Mouse (Mus musculus): ENCODE measurements at regions not wholly inside any gene's neighbourhood (a gene's known extent, or its start where the extent isn't known, plus 50 kb on each side); places are given as distances from the start of the nearest gene placed in this dataset.

- ATAC-seq (ENCODE audit: low FRiP score) (no peak), DNase-seq (ENCODE audit: low spot score, missing footprints) (no peak)
- Histone ChIP-seq H3K36me3 (ENCODE audit: control insufficient read depth, insufficient read depth, low read length) (no peaks in the 10 kb centered on the region), H3K27ac (ENCODE audit: low read depth, low read length) (no peak overlapping the region), H3K4me2 (no peak overlapping the region), H3K9ac (ENCODE audit: low read length) (no peak overlapping the region), H3K9me3 (ENCODE audit: control insufficient read depth, low read length) (no peaks in the 10 kb centered on the region), H3K4me1 (ENCODE audit: control insufficient read depth, insufficient read depth, low read length) (no peaks in the 10 kb centered on the region), H3K4me3 (ENCODE audit: low read depth, low read length) (no peak overlapping the region), H3K27me3 (ENCODE audit: control insufficient read depth, insufficient read depth, low read length) (no peaks in the 10 kb centered on the region)
- WGBS = 95% methylated on average over 1 of the region's 1 CpGs
These were observed 91.7 kb upstream of the Vegfc start for GRCm38 (mm10) chr8:53985685-53986084.

- H3K4me2 ChIP-seq = no peak overlapping the region
- H3K9ac ChIP-seq (ENCODE audit: low read length) = no peak overlapping the region
- H3K4me3 ChIP-seq (ENCODE audit: low read depth, low read length) = no peak overlapping the region
- H3K9me3 ChIP-seq (ENCODE audit: control insufficient read depth, low read length) = no peaks in the 10 kb centered on the region; the same call in 1 of the 2 replicates
- no peaks in the 10 kb centered on the region for H3K27me3 ChIP-seq (ENCODE audit: control insufficient read depth, insufficient read depth, low read length)
- no peaks in the 10 kb centered on the region for H3K4me1 ChIP-seq (ENCODE audit: control insufficient read depth, insufficient read depth, low read length)
- DNase-seq (ENCODE audit: low spot score, missing footprints) (no peak), ATAC-seq (ENCODE audit: low FRiP score) (no peak)
- no peak overlapping the region for H3K27ac ChIP-seq (ENCODE audit: low read depth, low read length)
- H3K36me3 ChIP-seq (ENCODE audit: control insufficient read depth, insufficient read depth, low read length) = no peaks in the 10 kb centered on the region
- WGBS = 91% methylated on average over 3 of the region's 3 CpGs
These were observed 83.2 kb upstream of the Vegfc start for GRCm38 (mm10) chr8:53994208-53994607.

DNA sequence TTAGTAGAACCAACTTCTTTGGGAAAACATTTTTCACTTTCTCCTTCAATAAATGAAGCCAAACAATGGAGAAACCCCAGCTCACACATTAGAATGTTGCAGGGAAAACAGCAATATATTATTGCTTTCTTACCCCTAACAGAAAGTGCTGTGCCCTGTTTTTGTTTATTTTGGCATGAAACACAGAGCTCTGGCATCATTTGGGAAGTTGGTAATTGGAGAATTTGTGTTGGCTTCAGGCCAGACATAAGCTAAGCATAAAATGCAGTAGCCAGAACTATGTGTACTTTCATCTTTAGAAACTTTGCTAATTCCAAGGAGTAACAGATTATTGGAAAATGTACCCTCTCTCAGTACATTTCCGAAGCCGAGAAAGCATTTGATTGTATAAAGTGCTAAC, 79.9 kb upstream of the Vegfc start:
- no peak for DNase-seq (ENCODE audit: low spot score, missing footprints)
- no peak overlapping the region for H3K9ac ChIP-seq (ENCODE audit: low read length)
- no peaks in the 10 kb centered on the region for H3K27me3 ChIP-seq (ENCODE audit: control insufficient read depth, insufficient read depth, low read length)
- H3K4me2 ChIP-seq = no peak overlapping the region
- no peak for ATAC-seq (ENCODE audit: low FRiP score)
- H3K4me3 ChIP-seq (ENCODE audit: low read depth, low read length) = no peak overlapping the region
- H3K9me3 ChIP-seq (ENCODE audit: control insufficient read depth, low read length) = no peaks in the 10 kb centered on the region; the same call in 1 of the 2 replicates
- 85% methylated on average over 2 of the region's 2 CpGs for WGBS
- H3K36me3 ChIP-seq (ENCODE audit: control insufficient read depth, insufficient read depth, low read length) = no peaks in the 10 kb centered on the region
- H3K27ac ChIP-seq (ENCODE audit: low read depth, low read length) = no peak overlapping the region
- no peaks in the 10 kb centered on the region for H3K4me1 ChIP-seq (ENCODE audit: control insufficient read depth, insufficient read depth, low read length)

GRCm38 (mm10) chr8:54002948-54003347, 74.5 kb upstream of the Vegfc start:
- ATAC-seq (ENCODE audit: low FRiP score) (no peak), DNase-seq (ENCODE audit: low spot score, missing footprints) (no peak)
- Histone ChIP-seq H3K4me2 (no peak overlapping the region), H3K4me1 (ENCODE audit: control insufficient read depth, insufficient read depth, low read length) (no peaks in the 10 kb centered on the region), H3K36me3 (ENCODE audit: control insufficient read depth, insufficient read depth, low read length) (no peaks in the 10 kb centered on the region), H3K9me3 (ENCODE audit: control insufficient read depth, low read length) (no peaks in the 10 kb centered on the region), H3K4me3 (ENCODE audit: low read depth, low read length) (no peak overlapping the region), H3K27ac (ENCODE audit: low read depth, low read length) (no peak overlapping the region), H3K27me3 (ENCODE audit: control insufficient read depth, insufficient read depth, low read length) (no peaks in the 10 kb centered on the region), H3K9ac (ENCODE audit: low read length) (no peak overlapping the region)
- WGBS = 54% methylated on average over 1 of the region's 1 CpGs

GRCm38 (mm10) chr8:54014096-54014495, 63.3 kb upstream of the Vegfc start:
- H3K4me1 ChIP-seq (ENCODE audit: control insufficient read depth, insufficient read depth, low read length) = no peaks in the 10 kb centered on the region
- no peaks in the 10 kb centered on the region for H3K36me3 ChIP-seq (ENCODE audit: control insufficient read depth, insufficient read depth, low read length)
- H3K27me3 ChIP-seq (ENCODE audit: control insufficient read depth, insufficient read depth, low read length) = no peaks in the 10 kb centered on the region
- no peak overlapping the region for H3K4me3 ChIP-seq (ENCODE audit: low read depth, low read length)
- no peak for ATAC-seq (ENCODE audit: low FRiP score)
- 36% methylated on average over 3 of the region's 3 CpGs for whole genome bisulfite sequencing
- no peak overlapping the region for H3K4me2 ChIP-seq
- peak; percentile 83 for DNase-seq (ENCODE audit: low spot score, missing footprints)
- H3K9me3 ChIP-seq (ENCODE audit: control insufficient read depth, low read length) = no peaks in the 10 kb centered on the region
- no peak overlapping the region for H3K27ac ChIP-seq (ENCODE audit: low read depth, low read length)
- no peak overlapping the region for H3K9ac ChIP-seq (ENCODE audit: low read length)

DNA sequence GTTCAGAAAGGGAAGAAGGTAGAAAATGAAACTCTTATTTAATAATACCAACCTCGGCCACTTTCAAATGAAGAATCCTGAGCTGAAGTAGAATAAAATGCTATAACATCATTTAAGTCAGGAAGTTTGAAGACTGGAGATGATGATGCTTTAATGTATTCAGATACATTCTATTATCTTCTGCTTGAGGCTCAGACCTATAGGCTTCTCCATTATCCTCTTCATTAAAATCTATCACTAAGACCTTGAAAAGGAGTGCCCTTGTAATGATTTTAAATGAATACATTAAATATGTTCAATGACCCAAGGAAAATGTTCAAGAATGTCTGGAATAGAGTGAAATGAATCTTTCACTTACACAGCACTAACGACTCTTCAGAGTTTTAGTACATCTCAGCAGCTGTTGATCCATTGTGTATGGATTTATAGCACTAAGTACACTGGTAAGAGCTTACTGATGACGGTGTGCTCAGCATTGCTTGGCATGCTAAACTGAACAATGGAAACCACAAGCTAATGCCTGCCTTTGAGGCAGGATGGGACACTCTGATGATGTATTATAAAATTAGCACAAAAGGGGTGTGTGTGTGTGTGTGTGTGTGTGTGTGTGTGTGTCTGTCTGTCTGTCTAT, 58.8 kb upstream of the Vegfc start:
- ATAC-seq (ENCODE audit: low FRiP score) = peak; percentile 80
- Histone ChIP-seq H3K27me3 (ENCODE audit: control insufficient read depth, insufficient read depth, low read length) (no peaks in the 10 kb centered on the region), H3K36me3 (ENCODE audit: control insufficient read depth, insufficient read depth, low read length) (no peaks in the 10 kb centered on the region), H3K9me3 (ENCODE audit: control insufficient read depth, low read length) (no peaks in the 10 kb centered on the region), H3K9ac (ENCODE audit: low read length) (no peak overlapping the region), H3K4me2 (no peak overlapping the region), H3K4me3 (ENCODE audit: low read depth, low read length) (no peak overlapping the region), H3K27ac (ENCODE audit: low read depth, low read length) (no peak overlapping the region), H3K4me1 (ENCODE audit: control insufficient read depth, insufficient read depth, low read length) (no peaks in the 10 kb centered on the region)
- peak; percentile 80 for DNase-seq (ENCODE audit: low spot score, missing footprints)
- WGBS = 49% methylated on average over 3 of the region's 3 CpGs

Measured in midbrain, embryonic 11.5 days (tissue).